Mouse (Mus musculus): ENCODE results near the gene Mbd5. TPM values are rescaled to one million over a fixed set of nuclear protein-coding genes. Genes with fewer than 3 reads are reported as not detected.

Mbd5 gene
- total RNA-seq (2023): 60.6 TPM

DNA sequence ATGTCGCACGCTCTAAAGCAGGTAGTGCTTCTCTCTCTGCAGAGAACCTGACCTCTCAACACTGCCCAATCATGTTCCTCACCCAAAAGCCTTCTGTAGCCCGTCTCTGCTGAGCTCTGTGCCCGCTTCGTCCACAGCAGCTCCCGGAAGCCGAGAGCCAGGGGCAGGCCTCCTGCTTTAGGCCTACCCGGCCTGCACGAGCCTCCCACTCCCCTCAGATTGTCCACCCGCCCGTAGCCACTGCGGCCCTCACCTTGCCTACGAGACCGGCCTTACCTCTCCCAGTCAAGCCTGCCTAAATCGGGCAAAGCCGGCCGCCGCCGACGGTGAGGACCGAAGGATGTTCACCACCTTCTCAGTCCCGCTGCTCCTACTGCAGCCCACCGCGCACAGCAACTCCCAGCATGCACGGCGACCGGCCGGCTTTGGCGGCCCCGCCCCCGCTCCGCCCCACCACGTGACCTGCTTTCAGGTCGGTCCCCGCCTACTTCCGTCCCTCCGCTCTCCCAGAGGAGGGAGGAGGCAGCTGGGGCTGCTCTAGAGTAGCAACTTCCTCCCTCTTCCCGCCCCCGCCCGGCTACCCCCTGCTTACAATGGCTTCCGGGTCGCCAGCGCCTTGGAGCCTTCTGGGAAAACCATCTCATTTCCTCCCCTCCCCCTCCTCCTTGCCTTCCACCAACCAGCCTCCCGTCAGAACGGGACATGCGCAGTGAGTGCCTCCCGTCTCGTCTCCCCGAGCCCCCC, at the start of gene Mbd5:
Mbd5 (plus strand) TSS at position 668 of the 744 bp plus-strand sequence.

GRCm38 (mm10) chr2:48950252-48950315, 776 bp downstream of the Mbd5 start, which contains the start of gene Orc4:
Orc4 (minus strand) TSS chr2:48950277.

Other genes with a start within 250 kb of the Mbd5 start
- 2.4 TPM for gene Acvr2a, start 135.4 kb upstream of the Mbd5 start, total RNA-seq (2023)
- 98.4 TPM for gene Orc4, start 769 bp downstream of the Mbd5 start, total RNA-seq (2023)

All from CD4-positive naive resting alpha-beta T cell, adult 76 days (primary cell).